Mouse (Mus musculus): Measurements from ENCODE around the gene Bicra. TPM values are rescaled to one million over a fixed set of nuclear protein-coding genes. Genes with fewer than 3 reads are reported as not detected.

Gene Bicra
- polyA plus RNA-seq, 1 experiment from 2014 or later = 2.3 TPM

GRCm38 (mm10) chr7:15950008-15950407 is 97.7 kb downstream of the Bicra start:
- H3K4me2 ChIP-seq (replicated peaks; ENCODE audit: low read depth, low read length) = no peak overlapping the region
- no peak overlapping the region for H3K4me3 ChIP-seq (ENCODE audit: low read depth, low read length)
- H3K36me3 ChIP-seq (ENCODE audit: insufficient read depth, low read length) = peaks cover 38% of the 10 kb centered on the region
- 82% methylated on average over 15 of the region's 15 CpGs for WGBS
- H3K9me3 ChIP-seq (ENCODE audit: low read length) = no peaks in the 10 kb centered on the region
- H3K27ac ChIP-seq (ENCODE audit: low read length) = no peak overlapping the region
- H3K4me1 ChIP-seq (ENCODE audit: insufficient read depth, low read depth, low read length) = peaks cover 23% of the 10 kb centered on the region; the same call in 1 of the 2 replicates
- no peaks in the 10 kb centered on the region for H3K27me3 ChIP-seq (replicated peaks; ENCODE audit: insufficient read depth, low read length)
- DNase-seq (ENCODE audit: low spot score) (no peak), ATAC-seq (no peak)
- TF ChIP-seq EP300 (IDR thresholded peaks at IDR 0.05) (no peak), CTCF (IDR thresholded peaks at IDR 0.05) (no peak)
- no peak overlapping the region for H3K9ac ChIP-seq (replicated peaks; ENCODE audit: low read depth)

- TF ChIP-seq EP300 (IDR thresholded peaks at IDR 0.05) = no peak
- TF ChIP-seq CTCF (IDR thresholded peaks at IDR 0.05) = no peak
- H3K27ac ChIP-seq (ENCODE audit: low read length) = peak overlapping the region; percentile 74
- ATAC-seq (no peak), DNase-seq (ENCODE audit: low spot score) (no peak)
- no peaks in the 10 kb centered on the region for H3K27me3 ChIP-seq (replicated peaks; ENCODE audit: insufficient read depth, low read length)
- no peak overlapping the region for H3K4me3 ChIP-seq (ENCODE audit: low read depth, low read length)
- 69% methylated on average over 7 of the region's 7 CpGs for WGBS
- H3K9ac ChIP-seq (replicated peaks; ENCODE audit: low read depth) = no peak overlapping the region; the same call in 1 of the 2 replicates
- peaks cover 38% of the 10 kb centered on the region for H3K36me3 ChIP-seq (ENCODE audit: insufficient read depth, low read length)
- peaks cover 21% of the 10 kb centered on the region; the same call in 1 of the 2 replicates for H3K4me1 ChIP-seq (ENCODE audit: insufficient read depth, low read depth, low read length)
- no peaks in the 10 kb centered on the region for H3K9me3 ChIP-seq (ENCODE audit: low read length)
- H3K4me2 ChIP-seq (replicated peaks; ENCODE audit: low read depth, low read length) = peak overlapping the region; percentile 49; the same call in 1 of the 2 replicates
These were observed 98.4 kb downstream of the Bicra start for GRCm38 (mm10) chr7:15949216-15949790.

- ATAC-seq (peak; percentile 85), DNase-seq (ENCODE audit: low spot score) (peak; percentile 94)
- Histone ChIP-seq H3K27me3 (replicated peaks; ENCODE audit: insufficient read depth, low read length) (no peaks in the 10 kb centered on the region), H3K36me3 (ENCODE audit: insufficient read depth, low read length) (peaks cover 41% of the 10 kb centered on the region), H3K27ac (ENCODE audit: low read length) (peak overlapping the region; percentile 74), H3K9me3 (ENCODE audit: low read length) (no peaks in the 10 kb centered on the region), H3K9ac (replicated peaks; ENCODE audit: low read depth) (no peak overlapping the region), H3K4me2 (replicated peaks; ENCODE audit: low read depth, low read length) (peak overlapping the region; percentile 49), H3K4me1 (ENCODE audit: insufficient read depth, low read depth, low read length) (peaks cover 21% of the 10 kb centered on the region; the same call in 1 of the 2 replicates), H3K4me3 (ENCODE audit: low read depth, low read length) (peak overlapping the region; percentile 18; the same call in 1 of the 2 replicates)
- TF ChIP-seq EP300 (IDR thresholded peaks at IDR 0.05) (peak; percentile 87), CTCF (IDR thresholded peaks at IDR 0.05) (peak; percentile 95)
- WGBS = 2% methylated on average over 23 of the region's 23 CpGs
These were observed 99.3 kb downstream of the Bicra start for GRCm38 (mm10) chr7:15948381-15948941.

GRCm38 (mm10) chr7:15947653-15948260 is 100.0 kb downstream of the Bicra start:
- Histone ChIP-seq H3K4me3 (ENCODE audit: low read depth, low read length) (no peak overlapping the region), H3K4me2 (replicated peaks; ENCODE audit: low read depth, low read length) (peak overlapping the region; percentile 49; the same call in 1 of the 2 replicates), H3K36me3 (ENCODE audit: insufficient read depth, low read length) (peaks cover 43% of the 10 kb centered on the region), H3K9me3 (ENCODE audit: low read length) (no peaks in the 10 kb centered on the region), H3K27ac (ENCODE audit: low read length) (peak overlapping the region; percentile 74; the same call in 1 of the 2 replicates), H3K4me1 (ENCODE audit: insufficient read depth, low read depth, low read length) (peaks cover 21% of the 10 kb centered on the region; the same call in 1 of the 2 replicates), H3K9ac (replicated peaks; ENCODE audit: low read depth) (no peak overlapping the region), H3K27me3 (replicated peaks; ENCODE audit: insufficient read depth, low read length) (no peaks in the 10 kb centered on the region)
- DNase-seq (ENCODE audit: low spot score) (no peak), ATAC-seq (no peak)
- 41% methylated on average over 4 of the region's 4 CpGs for WGBS
- TF ChIP-seq EP300 (IDR thresholded peaks at IDR 0.05) = no peak
- TF ChIP-seq CTCF (IDR thresholded peaks at IDR 0.05) = no peak

- Histone ChIP-seq H3K9me3 (ENCODE audit: low read length) (no peaks in the 10 kb centered on the region), H3K36me3 (ENCODE audit: insufficient read depth, low read length) (peaks cover 44% of the 10 kb centered on the region)
- 3% methylated on average over 59 of the region's 59 CpGs for WGBS
These were observed 101.8 kb downstream of the Bicra start, which contains the start of gene Nop53 for GRCm38 (mm10) chr7:15945721-15946536. Gene Nop53, minus strand, starts transcription at chr7:15946074.

More at GRCm38 (mm10) chr7:15945721-15946536, 101.8 kb downstream of the Bicra start, which contains the start of gene Nop53:
- Histone ChIP-seq H3K4me2 (replicated peaks; ENCODE audit: low read depth, low read length) (peak within 1 kb of the TSS; percentile 69), H3K27ac (ENCODE audit: low read length) (peak within 1 kb of the TSS; percentile 87), H3K4me3 (ENCODE audit: low read depth, low read length) (peak within 1 kb of the TSS; percentile 60), H3K4me1 (ENCODE audit: insufficient read depth, low read depth, low read length) (peaks cover 21% of the 10 kb centered on the region; the same call in 1 of the 2 replicates), H3K27me3 (replicated peaks; ENCODE audit: insufficient read depth, low read length) (no peaks in the 10 kb centered on the region), H3K9ac (replicated peaks; ENCODE audit: low read depth) (peak within 1 kb of the TSS; percentile 48)
- TF ChIP-seq CTCF (IDR thresholded peaks at IDR 0.05) = no peak
- TF ChIP-seq EP300 (IDR thresholded peaks at IDR 0.05) = peak; percentile 85
- ATAC-seq (peak; percentile 81), DNase-seq (ENCODE audit: low spot score) (peak; percentile 98)
